Mouse (Mus musculus): Measurements from ENCODE around the gene Cckar. TPM values are rescaled to one million over a fixed set of nuclear protein-coding genes. Genes with fewer than 3 reads are reported as not detected.

Cckar gene
- polyA plus RNA-seq, 1 experiment from 2014 or later: 1.1 TPM

- no peaks in the 10 kb centered on the region for H3K4me1 ChIP-seq (ENCODE audit: control insufficient read depth, insufficient read depth, low read length)
- H3K27ac ChIP-seq (replicated peaks; ENCODE audit: low read depth, low read length): no peak overlapping the region
- H3K4me3 ChIP-seq (replicated peaks; ENCODE audit: low read depth, low read length): no peak overlapping the region
- DNase-seq: no peak
- H3K4me2 ChIP-seq (ENCODE audit: low read length): no peak overlapping the region
- no peak overlapping the region for H3K9ac ChIP-seq (replicated peaks; ENCODE audit: low read length)
- H3K9me3 ChIP-seq (ENCODE audit: control insufficient read depth, low read length): no peaks in the 10 kb centered on the region
- H3K27me3 ChIP-seq (ENCODE audit: control insufficient read depth, insufficient read depth, low read length): no peaks in the 10 kb centered on the region
- H3K36me3 ChIP-seq (ENCODE audit: control insufficient read depth, insufficient read depth, low read length): no peaks in the 10 kb centered on the region
- WGBS: 90% methylated on average over 5 of the region's 5 CpGs
- ATAC-seq (ENCODE audit: low FRiP score, low TSS enrichment): no peak
These were observed 39.5 kb downstream of the Cckar start for GRCm38 (mm10) chr5:53668021-53668420.

GRCm38 (mm10) chr5:53663665-53664064 lies 43.8 kb downstream of the Cckar start:
- Histone ChIP-seq H3K36me3 (ENCODE audit: control insufficient read depth, insufficient read depth, low read length) (no peaks in the 10 kb centered on the region), H3K4me3 (replicated peaks; ENCODE audit: low read depth, low read length) (no peak overlapping the region), H3K4me2 (ENCODE audit: low read length) (no peak overlapping the region), H3K27me3 (ENCODE audit: control insufficient read depth, insufficient read depth, low read length) (no peaks in the 10 kb centered on the region), H3K4me1 (ENCODE audit: control insufficient read depth, insufficient read depth, low read length) (no peaks in the 10 kb centered on the region), H3K9ac (replicated peaks; ENCODE audit: low read length) (no peak overlapping the region), H3K9me3 (ENCODE audit: control insufficient read depth, low read length) (no peaks in the 10 kb centered on the region), H3K27ac (replicated peaks; ENCODE audit: low read depth, low read length) (no peak overlapping the region)
- DNase-seq (no peak), ATAC-seq (ENCODE audit: low FRiP score, low TSS enrichment) (no peak)

- no peaks in the 10 kb centered on the region for H3K9me3 ChIP-seq (ENCODE audit: control insufficient read depth, low read length)
- DNase-seq: no peak
- no peak for ATAC-seq (ENCODE audit: low FRiP score, low TSS enrichment)
- no peak overlapping the region for H3K4me3 ChIP-seq (replicated peaks; ENCODE audit: low read depth, low read length)
- no peaks in the 10 kb centered on the region for H3K36me3 ChIP-seq (ENCODE audit: control insufficient read depth, insufficient read depth, low read length)
- H3K9ac ChIP-seq (replicated peaks; ENCODE audit: low read length): no peak overlapping the region
- no peak overlapping the region for H3K27ac ChIP-seq (replicated peaks; ENCODE audit: low read depth, low read length)
- no peaks in the 10 kb centered on the region for H3K4me1 ChIP-seq (ENCODE audit: control insufficient read depth, insufficient read depth, low read length)
- H3K4me2 ChIP-seq (ENCODE audit: low read length): no peak overlapping the region
- WGBS: 67% methylated on average over 1 of the region's 1 CpGs
- no peaks in the 10 kb centered on the region for H3K27me3 ChIP-seq (ENCODE audit: control insufficient read depth, insufficient read depth, low read length)
These were observed 45.1 kb downstream of the Cckar start for GRCm38 (mm10) chr5:53662413-53662812.

- no peaks in the 10 kb centered on the region for H3K9me3 ChIP-seq (ENCODE audit: control insufficient read depth, low read length)
- H3K4me2 ChIP-seq (ENCODE audit: low read length): no peak overlapping the region
- no peak overlapping the region for H3K27ac ChIP-seq (replicated peaks; ENCODE audit: low read depth, low read length)
- no peak for ATAC-seq (ENCODE audit: low FRiP score, low TSS enrichment)
- H3K9ac ChIP-seq (replicated peaks; ENCODE audit: low read length): no peak overlapping the region
- 0 out of 2 replicates have a peak, but pooled peaks cover 1% of the 10 kb centered on the region for H3K36me3 ChIP-seq (ENCODE audit: control insufficient read depth, insufficient read depth, low read length)
- no peak for DNase-seq
- H3K27me3 ChIP-seq (ENCODE audit: control insufficient read depth, insufficient read depth, low read length): no peaks in the 10 kb centered on the region
- no peaks in the 10 kb centered on the region for H3K4me1 ChIP-seq (ENCODE audit: control insufficient read depth, insufficient read depth, low read length)
- no peak overlapping the region for H3K4me3 ChIP-seq (replicated peaks; ENCODE audit: low read depth, low read length)
- 95% methylated on average over 2 of the region's 2 CpGs for WGBS
These were observed 46.0 kb downstream of the Cckar start for GRCm38 (mm10) chr5:53661508-53661907.

GRCm38 (mm10) chr5:53657925-53658324 lies 49.6 kb downstream of the Cckar start:
- Histone ChIP-seq H3K9me3 (ENCODE audit: control insufficient read depth, low read length) (no peaks in the 10 kb centered on the region), H3K27me3 (ENCODE audit: control insufficient read depth, insufficient read depth, low read length) (no peaks in the 10 kb centered on the region), H3K4me2 (ENCODE audit: low read length) (no peak overlapping the region), H3K4me1 (ENCODE audit: control insufficient read depth, insufficient read depth, low read length) (no peaks in the 10 kb centered on the region), H3K36me3 (ENCODE audit: control insufficient read depth, insufficient read depth, low read length) (peaks cover 8% of the 10 kb centered on the region; the same call in 1 of the 2 replicates), H3K4me3 (replicated peaks; ENCODE audit: low read depth, low read length) (no peak overlapping the region), H3K9ac (replicated peaks; ENCODE audit: low read length) (no peak overlapping the region), H3K27ac (replicated peaks; ENCODE audit: low read depth, low read length) (no peak overlapping the region)
- peak; percentile 74 for DNase-seq
- ATAC-seq (ENCODE audit: low FRiP score, low TSS enrichment): peak; percentile 55; the same call in 1 of the 2 replicates
- WGBS: 81% methylated on average over 6 of the region's 6 CpGs

GRCm38 (mm10) chr5:53656596-53656995 lies 50.9 kb downstream of the Cckar start:
- H3K9ac ChIP-seq (replicated peaks; ENCODE audit: low read length): no peak overlapping the region
- no peaks in the 10 kb centered on the region for H3K27me3 ChIP-seq (ENCODE audit: control insufficient read depth, insufficient read depth, low read length)
- 35% methylated on average over 1 of the region's 1 CpGs for WGBS
- H3K4me1 ChIP-seq (ENCODE audit: control insufficient read depth, insufficient read depth, low read length): no peaks in the 10 kb centered on the region
- ATAC-seq (ENCODE audit: low FRiP score, low TSS enrichment) (no peak), DNase-seq (no peak)
- peaks cover 17% of the 10 kb centered on the region for H3K36me3 ChIP-seq (ENCODE audit: control insufficient read depth, insufficient read depth, low read length)
- no peak overlapping the region for H3K27ac ChIP-seq (replicated peaks; ENCODE audit: low read depth, low read length)
- no peaks in the 10 kb centered on the region for H3K9me3 ChIP-seq (ENCODE audit: control insufficient read depth, low read length)
- no peak overlapping the region for H3K4me2 ChIP-seq (ENCODE audit: low read length)
- H3K4me3 ChIP-seq (replicated peaks; ENCODE audit: low read depth, low read length): no peak overlapping the region

Other genes starting within 250 kb of the Cckar start
- gene Rbpj, start 241.6 kb downstream of the Cckar start, polyA plus RNA-seq (2014; fragmentation: Nextera tagmentation; extraction: Ambion mirVana): 32.3 and 52.9 TPM in 2 replicates
- 69.0 and 71.0 TPM in 2 replicates for gene Tbc1d19, start 101.9 kb upstream of the Cckar start, polyA plus RNA-seq (2014; fragmentation: Nextera tagmentation; extraction: Ambion mirVana)